Comparison of ENCODE assay signal across 8 mouse cellular contexts in the genomic region with DNA sequence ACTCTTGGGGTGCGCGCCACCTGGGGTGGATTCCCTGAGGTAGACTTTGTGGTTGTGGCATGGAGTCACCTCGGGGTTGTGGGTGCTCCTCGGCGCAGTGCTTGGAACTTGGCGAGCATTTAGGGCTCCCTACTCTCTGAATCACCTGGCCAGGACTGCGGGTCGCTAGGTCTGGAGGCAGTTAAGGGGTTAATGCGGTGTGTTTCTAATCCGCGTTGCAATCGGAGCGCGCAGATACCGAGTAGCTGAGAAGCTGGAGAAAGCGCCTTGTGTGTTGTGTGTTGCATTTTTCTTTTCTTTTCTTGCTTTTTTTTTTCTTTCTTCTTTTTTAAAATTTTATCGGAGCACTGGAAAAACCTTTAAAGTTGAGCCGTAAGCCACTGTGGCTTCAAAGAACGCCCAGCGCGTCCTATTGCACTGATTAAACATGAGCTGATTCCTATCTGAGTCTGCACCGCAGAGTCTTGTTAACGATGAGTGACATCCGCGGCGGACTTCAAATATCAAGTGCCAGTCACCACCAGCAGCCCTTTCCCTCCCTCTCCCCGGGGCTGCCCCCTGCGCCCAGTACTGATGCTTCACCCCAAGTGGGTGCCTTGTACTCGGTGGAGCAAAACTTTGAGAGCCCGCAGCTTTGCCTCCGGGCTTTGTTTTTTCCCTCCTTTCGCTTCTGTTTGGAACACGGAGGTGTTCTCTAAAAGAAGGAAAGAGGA. TPM values are rescaled to one million over a fixed set of nuclear protein-coding genes. Genes with fewer than 3 reads are reported as not detected.
A peak's percentile ranks its signal among the peaks of the same experiment; 100 is the strongest.
DNase-seq lines count a peak whose midpoint lies in the region; ATAC-seq and TF ChIP-seq lines count a peak whose summit lies in the region.

No protein-coding gene starts in this region.

- no peaks in the 10 kb centered on the region for H3K36me3 ChIP-seq in lung, embryonic 15.5 days
- no peaks in the 10 kb centered on the region for H3K36me3 ChIP-seq in heart, embryonic 15.5 days
- H3K36me3 ChIP-seq in limb, embryonic 15.5 days, result no peaks in the 10 kb centered on the region

- H3K27me3 ChIP-seq in lung, embryonic 15.5 days, result peaks cover 63% of the 10 kb centered on the region
- H3K27me3 ChIP-seq in heart, embryonic 15.5 days, result peaks cover 26% of the 10 kb centered on the region
- peaks cover 32% of the 10 kb centered on the region for H3K27me3 ChIP-seq in limb, embryonic 15.5 days

- no peak for TF ChIP-seq POLR2A in brain, embryonic 14.5 days (IDR thresholded peaks at IDR 0.05; ENCODE audit: borderline replicate concordance, extremely low read depth, insufficient read depth, insufficient read length, poor library complexity, severe bottlenecking)
- no peak for TF ChIP-seq POLR2A in olfactory bulb, adult 2 months (IDR thresholded peaks at IDR 0.05; ENCODE audit: insufficient read depth, low read depth, low read length)

- no peak overlapping the region for H3K27ac ChIP-seq in lung, embryonic 15.5 days
- no peak overlapping the region for H3K27ac ChIP-seq in heart, embryonic 15.5 days
- H3K27ac ChIP-seq in limb, embryonic 15.5 days, result no peak overlapping the region
- H3K27ac ChIP-seq in olfactory bulb, adult 2 months (ENCODE audit: insufficient read depth, low read depth, low read length), result no peak overlapping the region

- TF ChIP-seq CTCF in brain, embryonic 14.5 days (IDR thresholded peaks at IDR 0.05; ENCODE audit: borderline replicate concordance, extremely low read depth, insufficient read depth, insufficient read length), result no peak
- TF ChIP-seq CTCF in olfactory bulb, adult 2 months (IDR thresholded peaks at IDR 0.05; ENCODE audit: insufficient read depth, low read depth, low read length), result no peak

- peaks cover 36% of the 10 kb centered on the region for H3K4me1 ChIP-seq in lung, embryonic 15.5 days
- H3K4me1 ChIP-seq in heart, embryonic 15.5 days (replicated peaks), result peaks cover 33% of the 10 kb centered on the region
- H3K4me1 ChIP-seq in limb, embryonic 15.5 days, result peaks cover 43% of the 10 kb centered on the region
- peaks cover 16% of the 10 kb centered on the region for H3K4me1 ChIP-seq in olfactory bulb, adult 2 months (ENCODE audit: control insufficient read depth, insufficient read depth, low read length)

- ATAC-seq in lung, embryonic 15.5 days (ENCODE audit: borderline replicate concordance, extremely low read depth, low FRiP score, low TSS enrichment), result no peak
- no peak for ATAC-seq in heart, embryonic 15.5 days (replicated peaks; ENCODE audit: insufficient number of reproducible peaks, insufficient read depth, low FRiP score, low read depth)
- ATAC-seq in limb, embryonic 15.5 days (ENCODE audit: insufficient number of reproducible peaks, low FRiP score, low TSS enrichment, low read depth), result no peak

- WGBS in lung, embryonic 15.5 days, result 3% methylated on average over 33 of the region's 33 CpGs
- WGBS in heart, embryonic 15.5 days, result 3% methylated on average over 33 of the region's 33 CpGs
- 4% methylated on average over 33 of the region's 33 CpGs for WGBS in limb, embryonic 15.5 days
- WGBS in olfactory bulb, adult 2 months, result 4% methylated on average over 33 of the region's 33 CpGs

- peak overlapping the region; percentile 17; the same call in 1 of the 2 replicates for H3K9ac ChIP-seq in lung, embryonic 15.5 days
- H3K9ac ChIP-seq in heart, embryonic 15.5 days, result peak overlapping the region; percentile 10
- H3K9ac ChIP-seq in limb, embryonic 15.5 days, result peak overlapping the region; percentile 24; the same call in 1 of the 2 replicates

- peak overlapping the region; percentile 93 for H3K4me2 ChIP-seq in lung, embryonic 15.5 days
- peak overlapping the region; percentile 95 for H3K4me2 ChIP-seq in heart, embryonic 15.5 days
- peak overlapping the region; percentile 96 for H3K4me2 ChIP-seq in limb, embryonic 15.5 days

- H3K4me3 ChIP-seq in lung, embryonic 15.5 days, result peak overlapping the region; percentile 63
- H3K4me3 ChIP-seq in heart, embryonic 15.5 days, result peak overlapping the region; percentile 78
- H3K4me3 ChIP-seq in limb, embryonic 15.5 days, result peak overlapping the region; percentile 67
- peak overlapping the region; percentile 37 for H3K4me3 ChIP-seq in olfactory bulb, adult 2 months (ENCODE audit: insufficient read depth, low read depth, low read length)

- H3K9me3 ChIP-seq in lung, embryonic 15.5 days, result no peaks in the 10 kb centered on the region
- H3K9me3 ChIP-seq in heart, embryonic 15.5 days (replicated peaks), result no peaks in the 10 kb centered on the region
- no peaks in the 10 kb centered on the region for H3K9me3 ChIP-seq in limb, embryonic 15.5 days

- no peak for DNase-seq in lung, postnatal 10 days
- DNase-seq in brain, embryonic 14.5 days (ENCODE audit: low read depth), result peak; percentile 60
- no peak for DNase-seq in layer of hippocampus, adult 9-10 months (ENCODE audit: low spot score)
- no peak for DNase-seq in right cerebral cortex, postnatal 14 days

RNA-seq across cellular contexts. Expression of a gene that starts 2.1 kb away (rescaled TPM):
- 0.57 and 0.72 TPM in 2 replicates for polyA plus RNA-seq in lung, embryonic 15.5 days (2015; fragmentation: Nextera tagmentation; extraction: Ambion mirVana)
- polyA plus RNA-seq in brain, embryonic 14.5 days (2012; rRNA removed), result 3.7 and 7.3 TPM in 2 replicates
- polyA plus RNA-seq in heart, embryonic 15.5 days (2015; fragmentation: Nextera tagmentation; extraction: Ambion mirVana), result 1.5 and 1.7 TPM in 2 replicates
- 1.7 and 1.9 TPM in 2 replicates for polyA plus RNA-seq in limb, embryonic 15.5 days (2015; fragmentation: Nextera tagmentation; extraction: Ambion mirVana)
- not detected in 2 replicates for polyA plus RNA-seq in olfactory bulb, adult 2 months (2012; ENCODE audit: insufficient read depth, insufficient read length, low replicate concordance, missing spikeins)
